Mouse (Mus musculus): ENCODE results near the gene 2010300C02Rik.
"Not testable (repeated sequence)": the region's sequence is repeated elsewhere in the genome, so short reads cannot be mapped to it uniquely, and the experiment has no call there.

2010300C02Rik gene

GRCm38 (mm10) chr1:37629876-37630275, 90.0 kb downstream of the 2010300C02Rik start:
- no peak for DNase-seq (ENCODE audit: low spot score in 2 of 2)

- peak; percentile 59 to 62 for DNase-seq (ENCODE audit: low spot score in 2 of 2)
Measured at GRCm38 (mm10) chr1:37628749-37629148, 91.1 kb downstream of the 2010300C02Rik start.

GRCm38 (mm10) chr1:37624185-37624584, 95.7 kb downstream of the 2010300C02Rik start:
- DNase-seq (ENCODE audit: low spot score in 2 of 2): no peak

DNA sequence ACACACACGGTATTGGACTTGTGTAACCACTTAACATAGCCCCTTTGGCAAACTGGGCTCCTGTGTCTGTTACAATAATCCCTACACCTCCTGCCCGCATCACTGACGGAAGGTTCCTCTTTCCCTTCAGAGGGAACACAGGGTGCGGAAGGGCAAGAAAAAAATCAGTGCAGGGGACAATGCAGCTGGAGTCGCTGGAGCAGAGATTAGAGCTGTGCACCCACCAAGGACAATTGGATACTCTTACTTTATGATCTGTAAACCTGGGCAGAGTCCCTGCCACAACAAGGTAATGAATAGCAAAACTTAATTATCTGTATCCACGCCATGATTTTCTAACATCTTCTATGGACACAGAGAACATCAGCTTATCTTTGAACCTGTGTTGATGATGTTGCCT, 97.8 kb downstream of the 2010300C02Rik start:
- DNase-seq (ENCODE audit: low spot score in 2 of 2): no peak

- DNase-seq (ENCODE audit: low spot score in 2 of 2): no peak
Measured at GRCm38 (mm10) chr1:37619542-37619941, 100.3 kb downstream of the 2010300C02Rik start.

DNA sequence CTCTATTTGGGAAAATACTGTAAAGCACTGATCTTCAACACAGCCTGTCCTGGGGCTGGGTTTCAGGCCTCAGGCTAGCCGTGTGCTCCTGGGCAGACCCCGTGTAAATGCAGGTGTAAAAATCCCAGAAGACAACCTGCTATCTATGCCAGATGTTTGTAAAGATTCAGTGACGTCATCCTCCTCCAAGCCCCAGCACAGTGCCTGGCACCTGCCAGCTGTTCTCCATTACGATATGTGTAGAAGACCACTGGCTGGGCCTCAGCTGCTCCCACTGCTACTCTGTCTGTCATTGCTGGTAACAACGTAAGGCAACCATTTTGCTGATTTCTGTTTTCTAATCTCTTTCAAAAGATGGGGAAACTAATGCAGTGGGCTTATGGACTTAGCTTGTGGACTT, 102.8 kb downstream of the 2010300C02Rik start:
- DNase-seq (ENCODE audit: low spot score in 2 of 2): no peak

- no peak for DNase-seq (ENCODE audit: low spot score in 2 of 2)
Measured at GRCm38 (mm10) chr1:37616569-37616968, 103.3 kb downstream of the 2010300C02Rik start.

- no peak for DNase-seq (ENCODE audit: low spot score in 2 of 2)
Measured at GRCm38 (mm10) chr1:37615290-37616040, 104.4 kb downstream of the 2010300C02Rik start.

GRCm38 (mm10) chr1:37614836-37615235, 105.0 kb downstream of the 2010300C02Rik start:
- DNase-seq (ENCODE audit: low spot score in 2 of 2): peak; percentile 64 to 65

- peak; percentile 66 for DNase-seq (ENCODE audit: low spot score in 2 of 2)
Measured at GRCm38 (mm10) chr1:37614130-37614529, 105.8 kb downstream of the 2010300C02Rik start.

- no peak for DNase-seq (ENCODE audit: low spot score in 2 of 2)
Measured at GRCm38 (mm10) chr1:37611032-37611431, 108.9 kb downstream of the 2010300C02Rik start.

GRCm38 (mm10) chr1:37610242-37610641, 109.6 kb downstream of the 2010300C02Rik start:
- no peak for DNase-seq (ENCODE audit: low spot score in 2 of 2)

DNA sequence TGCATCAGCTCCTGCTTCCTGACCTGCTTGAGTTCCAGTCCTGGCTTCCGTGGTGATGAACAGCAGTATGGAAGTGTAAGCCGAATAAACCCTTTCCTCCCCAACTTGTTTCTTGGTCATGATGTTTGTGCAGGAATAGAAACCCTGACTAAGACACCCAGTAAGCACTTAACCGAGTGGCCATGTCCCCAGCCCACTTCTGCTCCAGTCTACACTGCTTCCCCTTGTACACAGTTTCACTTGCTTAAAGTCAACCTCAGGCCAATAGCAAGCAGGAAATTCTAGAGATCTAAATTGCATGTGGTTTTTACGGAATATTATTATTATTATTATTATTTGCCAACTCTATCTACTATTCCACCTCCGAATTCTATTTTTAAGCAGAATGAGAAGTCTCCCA, 114.2 kb downstream of the 2010300C02Rik start:
- DNase-seq (ENCODE audit: low spot score in 2 of 2): not testable (repeated sequence)

GRCm38 (mm10) chr1:37603206-37603605, 116.7 kb downstream of the 2010300C02Rik start:
- DNase-seq (ENCODE audit: low spot score in 2 of 2): no peak

DNA sequence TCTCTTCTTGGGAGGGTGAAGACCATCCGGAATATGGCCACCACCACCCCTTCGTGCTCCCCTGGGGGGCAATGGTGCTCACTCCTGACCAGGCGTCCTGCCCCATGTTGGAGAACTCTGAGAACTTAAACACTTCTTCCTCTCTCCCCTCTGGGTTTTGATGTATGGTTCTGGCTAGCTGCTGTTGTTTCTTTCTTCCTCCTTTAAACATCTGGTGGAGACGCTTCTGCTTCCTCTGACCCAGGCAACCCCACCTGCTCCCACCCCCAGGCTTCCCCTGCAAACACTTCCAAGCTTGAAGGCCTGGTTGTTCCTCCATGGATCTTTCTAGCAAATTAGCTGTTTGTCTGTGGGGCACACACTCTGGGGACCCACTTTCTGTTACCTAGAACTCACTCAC, 117.6 kb downstream of the 2010300C02Rik start:
- DNase-seq (ENCODE audit: low spot score in 2 of 2): no peak

DNA sequence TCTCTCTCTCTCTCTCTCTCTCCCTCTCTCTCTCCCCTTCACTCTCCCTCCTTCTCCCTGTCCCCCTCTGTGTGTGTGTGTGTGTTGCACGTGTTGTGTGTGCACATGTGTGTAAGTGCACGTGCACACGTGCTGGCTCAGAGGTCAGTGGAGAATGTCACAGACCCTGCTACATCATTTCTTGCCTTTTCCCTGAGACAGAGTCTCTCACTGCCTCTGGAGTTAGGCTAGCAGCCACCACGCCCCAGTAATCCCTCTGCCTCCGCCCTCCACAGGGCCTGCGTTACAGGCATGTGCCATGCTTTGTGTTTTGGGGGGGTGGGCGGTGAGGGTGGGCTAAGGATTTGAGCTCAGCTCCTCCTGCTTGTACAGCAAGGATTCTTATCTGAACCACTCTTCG, 118.4 kb downstream of the 2010300C02Rik start:
- DNase-seq (ENCODE audit: low spot score in 2 of 2): no peak

DNA sequence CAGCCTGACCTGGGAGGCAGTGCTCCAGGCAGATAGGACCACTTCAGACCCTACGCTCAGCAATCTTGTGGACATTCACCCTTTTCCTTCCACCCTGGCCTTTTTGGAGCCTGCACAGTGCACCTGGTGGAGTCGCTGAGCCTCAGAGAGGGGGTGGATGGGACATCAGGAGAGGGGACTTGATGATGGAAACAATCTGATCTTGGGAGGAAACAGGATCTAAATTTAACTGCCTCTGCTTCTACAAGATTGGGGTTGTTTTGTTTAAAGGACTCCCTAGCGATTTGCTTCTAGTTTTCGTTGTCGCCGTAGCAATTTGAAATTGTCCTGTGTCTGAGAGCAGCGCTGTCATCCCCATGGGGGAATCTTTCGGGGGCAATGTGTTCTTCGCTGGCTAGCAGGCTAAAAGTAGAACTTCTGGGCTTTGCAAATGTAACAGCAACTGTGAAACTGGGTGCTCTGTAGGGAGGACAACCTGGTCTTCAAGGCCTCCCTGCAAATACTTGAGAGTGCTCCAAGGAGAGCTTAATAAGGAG, 119.2 kb downstream of the 2010300C02Rik start:
- DNase-seq (ENCODE audit: low spot score in 2 of 2): no peak

- DNase-seq (ENCODE audit: low spot score in 2 of 2): no peak
Measured at GRCm38 (mm10) chr1:37598986-37599385, 120.9 kb downstream of the 2010300C02Rik start.

- DNase-seq (ENCODE audit: low spot score in 2 of 2): not testable (repeated sequence)
Measured at GRCm38 (mm10) chr1:37594812-37595211, 125.1 kb downstream of the 2010300C02Rik start.

DNA sequence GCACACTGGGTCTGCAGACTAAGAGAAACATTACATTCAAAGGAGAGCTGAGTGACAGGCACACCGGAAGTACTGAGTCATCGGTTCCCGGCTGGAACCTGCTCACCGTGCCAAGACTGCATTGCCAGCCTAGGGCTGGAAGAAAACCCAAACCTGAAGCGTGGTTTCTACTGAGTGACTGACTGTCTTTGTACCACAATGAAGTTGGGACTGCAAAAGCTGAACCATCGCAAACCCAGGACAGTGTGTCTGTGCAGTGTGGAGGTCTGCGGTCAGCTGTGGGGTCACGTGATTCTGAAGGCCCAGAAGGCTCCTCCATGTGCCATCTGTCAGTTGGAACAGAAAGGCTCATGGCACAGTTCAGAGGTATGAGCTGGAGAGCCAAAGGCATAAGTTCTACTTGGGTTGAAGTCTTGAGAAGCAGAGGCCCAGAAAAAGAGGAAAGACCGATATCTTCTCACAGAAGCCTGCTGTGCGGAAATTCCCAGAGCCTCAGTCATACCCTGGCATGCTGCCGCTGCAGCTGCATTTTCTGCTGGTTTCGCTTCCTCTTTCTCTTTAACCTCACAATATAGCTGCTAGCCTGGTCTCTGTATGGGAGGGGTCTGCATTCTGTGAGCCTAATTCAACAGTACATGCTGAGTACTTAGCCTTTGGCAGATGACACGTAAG, 133.9 kb downstream of the 2010300C02Rik start:
- peak; percentile 54 to 64 for DNase-seq (ENCODE audit: low spot score in 2 of 2)

DNA sequence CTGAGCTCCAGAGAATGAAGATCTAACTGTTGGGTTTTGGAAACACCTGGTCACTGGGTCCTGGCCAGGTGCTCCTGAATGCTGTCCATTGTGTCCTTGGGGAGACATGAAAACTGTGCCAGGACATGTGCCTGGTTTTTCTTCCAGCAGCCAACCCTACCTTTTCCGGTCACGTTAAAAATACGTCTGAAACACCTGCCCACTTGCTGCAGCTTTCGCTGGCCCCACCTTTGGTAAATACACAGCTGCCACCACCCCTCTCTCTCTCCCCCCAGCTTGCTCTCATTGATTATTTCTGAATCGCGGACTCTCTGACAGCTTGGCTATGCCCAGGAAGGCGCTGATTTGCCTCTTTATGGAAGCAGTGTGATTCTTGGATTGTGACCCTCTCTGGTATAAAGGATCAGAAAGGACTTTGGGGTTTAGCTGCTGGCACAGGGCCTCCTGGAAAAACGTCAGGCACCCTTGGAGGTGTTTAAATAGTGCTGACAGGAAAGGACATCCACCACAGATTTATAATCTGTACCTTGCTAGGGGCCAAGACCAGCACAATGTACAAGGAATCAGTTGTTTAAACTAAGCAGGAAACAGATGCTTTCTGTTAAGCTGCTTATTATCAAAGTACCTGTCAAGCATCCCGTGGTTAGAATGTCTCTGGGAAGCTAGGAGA, 136.0 kb downstream of the 2010300C02Rik start:
- DNase-seq (ENCODE audit: low spot score in 2 of 2): no peak

DNA sequence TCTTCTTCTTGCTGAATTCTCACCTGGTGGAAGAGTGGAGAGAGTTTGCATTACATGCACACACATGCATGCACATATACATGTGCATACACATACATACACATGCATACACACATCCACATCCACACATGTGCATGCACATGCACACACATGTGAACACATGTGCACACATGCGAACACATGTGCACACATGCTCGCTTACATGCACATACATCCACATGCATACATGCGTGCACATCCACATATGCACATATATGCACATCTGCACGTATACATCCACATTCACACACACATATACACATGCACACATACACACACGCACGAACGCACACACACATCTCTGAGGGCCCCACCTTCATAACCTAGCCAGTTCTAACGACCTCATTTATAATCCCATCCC, 136.7 kb downstream of the 2010300C02Rik start:
- DNase-seq (ENCODE audit: low spot score in 2 of 2): no peak
